Mouse (Mus musculus): ENCODE measurements around the gene Ccnc.

Ccnc gene

GRCm38 (mm10) chr4:21727615-21728165 is at the start of gene Ccnc:
TSS of gene Ccnc (plus strand) at chr4:21727701.
- DNase-seq (ENCODE audit: low read depth, low spot score) = peak; percentile 84

- no peak for DNase-seq (ENCODE audit: low read depth, low spot score)
Observed at GRCm38 (mm10) chr4:21678101-21678974, 49.2 kb upstream of the Ccnc start.

- no peak for DNase-seq (ENCODE audit: low read depth, low spot score)
Observed at GRCm38 (mm10) chr4:21678975-21679623, 48.4 kb upstream of the Ccnc start.

GRCm38 (mm10) chr4:21679624-21680480 is 47.6 kb upstream of the Ccnc start:
- no peak for DNase-seq (ENCODE audit: low read depth, low spot score)

GRCm38 (mm10) chr4:21680971-21681370 is 46.5 kb upstream of the Ccnc start:
- DNase-seq (ENCODE audit: low read depth, low spot score) = no peak

- DNase-seq (ENCODE audit: low read depth, low spot score) = no peak
Observed at GRCm38 (mm10) chr4:21682421-21683150, 44.9 kb upstream of the Ccnc start.

- no peak for DNase-seq (ENCODE audit: low read depth, low spot score)
Observed at GRCm38 (mm10) chr4:21684341-21684970, 43.0 kb upstream of the Ccnc start.

GRCm38 (mm10) chr4:21685595-21686091 is 41.9 kb upstream of the Ccnc start, which contains the start of gene Prdm13:
TSS of gene Prdm13 (minus strand) at chr4:21685963.
- DNase-seq (ENCODE audit: low read depth, low spot score) = no peak

- DNase-seq (ENCODE audit: low read depth, low spot score) = no peak
Observed at GRCm38 (mm10) chr4:21686416-21686815, 41.1 kb upstream of the Ccnc start.

- no peak for DNase-seq (ENCODE audit: low read depth, low spot score)
Observed at GRCm38 (mm10) chr4:21686934-21687333, 40.6 kb upstream of the Ccnc start.

- DNase-seq (ENCODE audit: low read depth, low spot score) = no peak
Observed at GRCm38 (mm10) chr4:21687783-21688702, 39.5 kb upstream of the Ccnc start.

- no peak for DNase-seq (ENCODE audit: low read depth, low spot score)
Observed at GRCm38 (mm10) chr4:21688703-21689200, 38.7 kb upstream of the Ccnc start.

GRCm38 (mm10) chr4:21689492-21689941 is 38.0 kb upstream of the Ccnc start:
- no peak for DNase-seq (ENCODE audit: low read depth, low spot score)

- no peak for DNase-seq (ENCODE audit: low read depth, low spot score)
Observed at GRCm38 (mm10) chr4:21690221-21690620, 37.3 kb upstream of the Ccnc start.

- no peak for DNase-seq (ENCODE audit: low read depth, low spot score)
Observed at GRCm38 (mm10) chr4:21695638-21696254, 31.8 kb upstream of the Ccnc start.

- no peak for DNase-seq (ENCODE audit: low read depth, low spot score)
Observed at GRCm38 (mm10) chr4:21705046-21705445, 22.5 kb upstream of the Ccnc start.

- peak; percentile 82 for DNase-seq (ENCODE audit: low read depth, low spot score)
Observed at GRCm38 (mm10) chr4:21712147-21712546, 15.4 kb upstream of the Ccnc start.

GRCm38 (mm10) chr4:21722752-21723334 is 4.7 kb upstream of the Ccnc start:
- DNase-seq (ENCODE audit: low read depth, low spot score) = no peak

Data from embryo, embryonic 11.5 days (tissue).